Mouse (Mus musculus): ENCODE measurements at regions not wholly inside any gene's neighbourhood (a gene's known extent, or its start where the extent isn't known, plus 50 kb on each side); places are given as distances from the start of the nearest gene placed in this dataset.

GRCm38 (mm10) chr2:92800667-92801066 is 114.2 kb upstream of the Syt13 start:
- no peak for DNase-seq (ENCODE audit: low spot score in 2 of 2)

GRCm38 (mm10) chr2:92804916-92805315 is 110.0 kb upstream of the Syt13 start:
- DNase-seq (ENCODE audit: low spot score in 2 of 2), result no peak

- no peak for DNase-seq (ENCODE audit: low spot score in 2 of 2)
Measured at GRCm38 (mm10) chr2:92805761-92806160, 109.1 kb upstream of the Syt13 start.

DNA sequence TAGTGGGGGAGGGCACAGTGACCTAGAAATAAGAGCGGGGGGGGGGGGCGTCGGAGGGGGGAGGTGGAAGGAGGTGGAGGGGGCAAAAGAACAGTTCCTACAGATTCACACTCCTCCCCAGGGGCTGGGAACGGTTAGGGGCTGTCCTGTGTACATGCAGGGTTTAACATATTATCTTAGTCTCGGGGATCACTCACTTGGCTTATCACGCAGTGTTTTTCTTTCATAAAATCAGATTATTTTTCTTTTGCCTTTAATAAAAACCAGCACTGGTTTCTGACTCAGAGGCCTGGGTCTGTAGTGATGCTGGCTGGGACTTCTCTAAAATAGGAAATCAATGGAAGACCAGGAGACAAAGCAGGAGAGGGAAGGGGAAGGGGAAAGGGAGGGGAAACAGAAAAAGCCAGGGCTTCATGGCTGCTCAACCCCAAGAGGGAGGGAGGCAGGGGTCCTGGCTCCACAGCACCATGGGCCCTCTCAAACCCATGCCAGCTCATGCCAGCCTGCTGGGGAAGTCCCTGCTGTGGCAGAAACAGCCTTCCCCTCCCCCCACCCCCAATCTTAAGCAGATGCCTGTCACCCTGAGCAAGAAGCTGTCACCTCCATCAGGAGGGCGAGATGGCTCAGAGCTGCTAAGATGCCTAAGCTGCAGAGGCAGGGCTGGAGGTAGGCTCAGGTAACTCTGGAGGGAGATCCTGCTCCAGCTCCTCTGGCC is 108.3 kb upstream of the Syt13 start:
- no peak for DNase-seq (ENCODE audit: low spot score in 2 of 2)

GRCm38 (mm10) chr2:92807404-92807803 is 107.5 kb upstream of the Syt13 start:
- no peak for DNase-seq (ENCODE audit: low spot score in 2 of 2)

- DNase-seq (ENCODE audit: low spot score in 2 of 2), result no peak
Measured at GRCm38 (mm10) chr2:92808121-92808520, 106.8 kb upstream of the Syt13 start.

GRCm38 (mm10) chr2:92809226-92809625 is 105.7 kb upstream of the Syt13 start:
- DNase-seq (ENCODE audit: low spot score in 2 of 2), result no peak

- no peak for DNase-seq (ENCODE audit: low spot score in 2 of 2)
Measured at GRCm38 (mm10) chr2:92809681-92810323, 105.1 kb upstream of the Syt13 start.

DNA sequence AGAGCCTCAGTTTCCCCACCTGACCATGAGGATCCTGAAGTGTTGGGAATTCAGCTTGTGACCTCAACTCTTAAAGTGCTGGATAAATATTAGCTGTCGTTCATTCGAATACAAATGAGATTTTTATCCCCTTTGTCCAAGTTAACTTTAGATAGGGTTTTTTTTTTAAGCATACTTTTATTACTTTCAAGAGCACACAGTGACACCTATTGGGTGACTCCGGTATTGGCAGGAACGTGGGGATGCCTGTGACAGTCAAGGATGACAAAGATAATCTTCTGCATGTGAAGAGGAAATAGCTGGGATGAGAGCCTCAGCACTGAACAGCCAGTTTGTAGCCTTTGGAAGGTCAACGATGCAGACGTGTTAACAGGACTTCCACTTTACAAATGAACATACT is 103.9 kb upstream of the Syt13 start:
- DNase-seq (ENCODE audit: low spot score in 2 of 2), result peak; percentile 40 to 76

DNA sequence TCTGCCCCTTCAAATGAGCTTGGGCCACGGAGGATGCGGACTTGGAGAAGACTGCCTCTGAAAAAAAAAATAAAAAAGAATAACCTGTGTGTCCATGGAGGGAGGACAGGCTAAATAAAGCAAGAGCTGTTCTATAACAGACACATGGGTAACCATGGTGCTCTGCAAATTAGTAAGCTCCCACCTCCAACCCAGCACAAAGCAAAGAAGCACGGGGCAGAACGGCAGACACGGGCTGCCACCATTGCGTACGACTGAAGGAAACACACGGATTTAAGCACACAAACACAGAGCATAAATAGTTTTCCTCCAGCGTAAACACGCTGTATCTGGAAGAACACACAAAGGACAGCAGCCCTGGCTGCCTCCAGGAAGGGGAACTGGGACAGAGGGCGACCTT is 101.9 kb upstream of the Syt13 start:
- peak in 1 of 2 experiments; percentile 62 for DNase-seq (ENCODE audit: low spot score in 2 of 2)

DNA sequence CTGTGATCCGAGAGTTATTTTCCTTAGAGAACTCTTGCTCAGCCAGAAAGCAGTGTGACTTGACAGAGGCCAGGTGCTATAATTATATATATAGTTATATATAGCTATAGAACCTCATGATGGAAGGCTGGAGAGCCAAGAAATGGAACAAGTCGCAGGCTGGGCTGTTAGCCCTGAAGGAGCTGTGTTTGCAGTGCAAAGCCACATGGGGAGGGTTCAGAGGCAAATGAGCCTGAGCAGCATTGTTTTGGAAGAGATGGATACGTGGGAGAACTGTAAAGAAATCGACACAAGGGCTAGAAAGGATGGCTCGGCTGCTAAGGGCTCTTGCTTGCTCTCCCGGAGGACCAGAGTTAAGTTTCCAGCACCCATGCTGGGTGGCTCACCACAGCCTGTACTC is 95.3 kb upstream of the Syt13 start:
- no peak for DNase-seq (ENCODE audit: low spot score in 2 of 2)

- no peak for DNase-seq (ENCODE audit: low spot score in 2 of 2)
Measured at GRCm38 (mm10) chr2:92824325-92824724, 90.6 kb upstream of the Syt13 start.

DNA sequence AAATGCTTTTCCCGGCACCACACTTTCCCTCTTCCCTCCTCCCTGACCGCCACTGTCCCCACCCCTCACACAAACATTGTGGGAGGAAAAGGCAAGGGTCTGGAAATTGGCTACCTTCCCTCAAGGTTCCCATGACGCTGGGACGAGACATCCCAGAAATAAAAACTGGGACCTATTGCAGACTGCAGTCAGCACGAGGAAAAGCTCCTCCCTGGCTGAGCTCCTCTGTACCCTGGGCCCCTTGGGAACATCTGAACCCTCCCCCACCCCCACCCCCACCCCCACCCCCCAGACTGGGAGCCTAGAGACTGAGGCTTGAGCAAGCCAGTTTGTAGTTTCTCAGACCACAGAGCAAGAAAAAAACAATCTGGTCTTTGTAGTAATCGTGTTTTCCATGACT is 89.5 kb upstream of the Syt13 start:
- no peak for DNase-seq (ENCODE audit: low spot score in 2 of 2)

DNA sequence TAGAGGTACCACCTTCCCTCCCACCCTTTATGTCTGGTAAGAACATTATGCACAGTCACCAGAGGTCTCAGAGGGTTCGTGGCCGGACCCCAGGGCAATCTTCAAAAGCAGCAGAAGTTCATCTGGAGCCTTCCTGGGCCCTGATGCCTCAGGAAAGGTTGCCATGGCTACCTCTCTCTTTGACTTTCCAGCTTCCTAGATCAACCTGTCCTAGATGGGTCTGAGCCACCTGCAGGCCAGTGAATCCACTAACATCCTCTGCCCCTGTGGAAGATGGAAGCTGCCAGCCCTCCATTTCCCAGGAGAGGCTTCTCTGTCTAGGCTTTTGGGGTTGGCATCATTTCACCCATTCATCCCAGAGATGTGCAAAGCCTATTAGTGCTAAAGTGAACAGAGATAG is 84.8 kb upstream of the Syt13 start:
- no peak for DNase-seq (ENCODE audit: low spot score in 2 of 2)

GRCm38 (mm10) chr2:92831784-92832183 is 83.1 kb upstream of the Syt13 start:
- no peak for DNase-seq (ENCODE audit: low spot score in 2 of 2)

- peak in 1 of 2 experiments; percentile 60 for DNase-seq (ENCODE audit: low spot score in 2 of 2)
Measured at GRCm38 (mm10) chr2:92836203-92836602, 78.7 kb upstream of the Syt13 start.

DNA sequence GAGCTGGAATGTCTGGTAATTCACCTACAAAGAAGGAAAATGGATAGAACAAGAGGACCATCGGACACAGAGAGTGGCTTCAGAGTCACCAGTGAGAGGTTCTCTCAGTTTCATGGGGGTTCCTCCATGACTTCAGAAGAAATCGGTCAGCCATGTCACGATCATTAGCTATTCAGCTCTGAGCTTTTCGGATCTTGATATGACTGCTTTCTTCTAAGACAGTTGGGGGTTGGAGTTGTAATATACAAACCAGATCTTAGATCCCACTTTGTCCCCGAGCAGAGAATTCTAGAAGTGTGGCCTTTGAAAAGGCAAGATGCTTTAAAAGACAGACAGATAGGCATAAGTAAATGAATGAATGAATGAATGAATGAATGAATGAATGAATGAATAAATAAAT is 76.9 kb upstream of the Syt13 start:
- DNase-seq (ENCODE audit: low spot score in 2 of 2), result no peak

- DNase-seq (ENCODE audit: low spot score in 2 of 2), result peak; percentile 32 to 70
Measured at GRCm38 (mm10) chr2:92840009-92840408, 74.9 kb upstream of the Syt13 start.

DNA sequence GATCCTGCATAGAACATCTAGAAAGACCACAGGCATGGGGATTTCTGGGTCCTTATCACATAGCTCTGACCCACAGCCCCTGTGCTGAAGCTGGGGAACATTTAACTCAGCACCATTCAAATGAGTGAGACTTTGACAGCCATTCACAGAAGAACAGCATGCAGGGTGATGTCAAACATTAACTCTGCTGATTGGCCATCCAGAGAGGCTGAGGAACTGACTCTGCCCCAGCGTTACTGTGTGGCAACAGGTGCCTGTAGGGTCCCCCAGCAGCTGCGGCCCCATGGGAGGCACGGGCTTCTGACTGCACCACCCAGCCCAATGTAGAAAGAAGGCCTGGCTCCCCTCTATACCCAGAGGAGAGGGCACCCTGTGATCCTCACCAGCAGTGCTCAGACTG is 73.3 kb upstream of the Syt13 start:
- DNase-seq (ENCODE audit: low spot score in 2 of 2), result no peak

DNA sequence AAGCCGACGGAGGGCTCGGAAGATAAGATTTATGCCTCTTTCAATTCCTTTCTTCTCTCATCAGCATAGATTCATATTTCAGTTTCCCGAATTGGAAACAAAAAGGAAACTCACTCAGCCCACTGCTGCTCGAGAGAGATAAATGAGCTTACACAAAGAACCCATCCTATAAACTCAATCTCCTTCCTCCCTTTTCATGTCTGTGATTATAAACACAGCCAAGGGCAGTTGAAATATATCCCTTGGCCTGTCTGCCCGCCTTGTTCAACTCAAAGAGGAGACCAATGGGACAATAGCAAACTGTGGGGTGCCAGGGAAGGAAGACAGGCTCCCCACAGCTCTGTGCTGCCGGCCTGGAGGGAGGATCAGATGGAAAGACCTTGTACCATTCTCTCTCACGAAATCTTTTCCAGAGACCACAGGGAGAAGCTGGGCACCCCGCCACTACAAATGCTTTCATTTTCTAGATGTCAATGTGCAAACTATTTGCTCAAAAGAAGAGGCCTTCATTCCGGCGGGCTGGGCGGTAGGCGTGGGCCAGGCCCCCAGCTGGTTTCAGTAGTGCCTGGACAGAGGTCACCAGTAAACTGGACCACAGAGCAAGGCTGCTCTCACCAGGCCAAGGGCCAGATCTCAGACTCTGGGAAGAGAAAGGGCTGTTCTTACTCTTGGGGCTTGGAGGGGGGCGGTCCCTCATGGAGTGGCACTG is 69.7 kb upstream of the Syt13 start:
- DNase-seq (ENCODE audit: low spot score in 2 of 2), result peak in 1 of 2 experiments; percentile 34

- DNase-seq (ENCODE audit: low spot score in 2 of 2), result no peak
Measured at GRCm38 (mm10) chr2:92848962-92849361, 65.9 kb upstream of the Syt13 start.

GRCm38 (mm10) chr2:92851336-92851735 is 63.6 kb upstream of the Syt13 start:
- DNase-seq (ENCODE audit: low spot score in 2 of 2), result no peak

GRCm38 (mm10) chr2:92853175-92853574 is 61.7 kb upstream of the Syt13 start:
- no peak for DNase-seq (ENCODE audit: low spot score in 2 of 2)

Measured in left cerebral cortex, adult 8-10 months (tissue).